Mouse (Mus musculus): ENCODE results near the gene Ephb4. TPM values are rescaled to one million over a fixed set of nuclear protein-coding genes. Genes with fewer than 3 reads are reported as not detected.

Gene Ephb4
- total RNA-seq, 2 experiments from 2014 or later, result 55.6 to 64.8 TPM

DNA sequence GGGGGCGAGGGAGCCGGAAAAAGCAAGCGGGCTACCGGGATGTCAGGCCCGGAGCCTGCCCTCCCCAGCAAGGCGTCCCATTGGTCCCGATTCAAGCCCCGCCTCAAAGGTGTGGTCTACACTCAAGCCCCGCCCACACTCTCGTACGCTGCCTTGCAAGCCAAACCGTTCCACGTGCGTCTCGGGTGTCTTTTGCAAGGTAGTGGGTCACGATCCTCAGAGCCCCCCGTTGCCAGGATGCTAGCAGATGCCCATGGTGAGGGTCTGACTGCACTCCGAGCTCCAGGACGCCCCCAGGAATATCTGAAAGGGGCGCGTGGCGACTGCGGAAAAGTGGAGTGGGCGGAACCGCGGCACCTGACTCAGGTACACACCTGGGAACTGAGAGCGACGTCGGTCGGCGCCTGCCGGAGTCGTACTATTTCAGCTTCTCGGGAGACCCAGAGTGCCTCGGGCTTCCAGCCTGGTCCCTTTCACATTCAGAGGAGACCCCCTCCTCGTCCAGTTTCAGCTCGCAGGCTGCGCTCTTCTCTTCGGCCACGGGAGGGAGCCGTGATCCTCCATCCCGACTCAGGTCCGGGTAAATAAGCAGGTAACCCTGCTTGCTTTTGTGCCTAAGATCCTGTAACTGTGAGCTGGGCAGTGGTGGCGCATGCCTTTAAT lies 16.3 kb upstream of the Ephb4 start, which contains the start of gene Slc12a9:
Gene Slc12a9, minus strand, starts transcription at position 86 of the 663 bp plus-strand sequence.
- DNase-seq, result peak; percentile 91 to 95
- intact Hi-C loops (cut with DNase I), result loop anchor here (1.0 to 2.0 kb wide), 4 partner anchors 21 to 45 kb away; partner anchors contain the start of gene Srrt

DNA sequence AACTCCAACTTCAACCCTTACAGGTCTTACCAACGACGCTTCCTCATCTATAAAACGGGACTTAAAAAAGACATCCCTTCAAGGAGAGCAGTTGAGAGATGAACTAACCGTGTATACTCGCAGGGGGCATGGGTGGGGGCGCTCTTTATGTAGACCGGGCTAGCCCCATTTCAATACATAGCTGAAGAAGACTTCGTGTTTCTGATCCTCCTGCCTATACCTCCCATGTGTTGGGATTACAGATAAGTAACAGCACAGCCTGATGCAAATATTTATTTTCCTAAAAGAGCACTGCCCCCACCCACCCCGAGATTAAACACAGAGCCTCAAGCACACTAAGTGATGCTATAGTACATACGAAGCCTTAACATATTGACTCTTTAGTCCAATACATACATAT lies 15.6 kb upstream of the Ephb4 start:
- no peak for DNase-seq
- intact Hi-C loops (cut with DNase I), result loop anchor here (1.0 kb wide), 2 partner anchors 24 to 44 kb away; no protein-coding TSS in a partner anchor

DNA sequence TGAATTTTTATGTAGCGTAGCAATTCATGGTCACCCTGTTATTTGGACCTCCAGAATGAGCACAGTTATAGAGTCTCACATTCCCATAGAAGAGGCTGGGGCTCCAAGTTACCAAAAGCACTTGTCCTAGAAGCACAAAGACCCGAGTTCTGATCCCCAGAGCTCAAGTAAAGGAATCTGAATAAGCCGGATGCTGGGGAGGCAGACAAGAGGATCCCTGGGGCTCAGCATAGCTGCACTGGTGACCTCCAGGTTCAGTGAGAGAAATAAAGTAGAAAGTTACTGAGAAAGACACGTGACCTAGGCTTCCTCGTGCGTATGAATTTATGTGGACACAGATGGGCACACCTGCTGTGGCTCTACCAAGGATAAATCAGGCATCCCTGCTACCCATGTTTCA lies 14.8 kb upstream of the Ephb4 start:
- no peak for DNase-seq
- intact Hi-C loops (cut with DNase I), result loop anchor here (5.0 kb wide), 1 partner anchor 442 kb away; the partner anchor contains the start of gene Ppp1r35

DNA sequence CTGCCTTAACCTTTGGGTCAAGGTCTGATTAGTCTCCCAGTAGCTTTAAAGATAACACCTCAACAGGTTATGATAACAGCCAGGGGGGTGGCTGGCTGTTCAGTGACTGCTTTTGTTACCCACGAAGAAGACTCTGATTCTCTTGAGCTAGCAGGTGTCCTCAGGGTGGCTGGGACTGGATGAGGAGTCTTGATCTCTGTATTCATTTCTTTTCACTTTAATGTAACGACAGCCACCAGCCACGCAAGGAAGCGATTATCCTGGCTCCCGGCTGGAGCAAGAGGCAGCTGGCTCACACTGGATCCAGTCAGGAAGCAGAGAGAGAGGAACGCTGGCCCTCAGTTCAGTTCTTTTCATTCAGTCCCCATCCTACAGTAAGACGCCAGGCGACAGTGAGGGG lies 12.7 kb upstream of the Ephb4 start:
- DNase-seq, result no peak
- intact Hi-C loops (cut with DNase I), result loop anchor here (5.0 kb wide), 1 partner anchor 440 kb away; the partner anchor contains the start of gene Ppp1r35

DNA sequence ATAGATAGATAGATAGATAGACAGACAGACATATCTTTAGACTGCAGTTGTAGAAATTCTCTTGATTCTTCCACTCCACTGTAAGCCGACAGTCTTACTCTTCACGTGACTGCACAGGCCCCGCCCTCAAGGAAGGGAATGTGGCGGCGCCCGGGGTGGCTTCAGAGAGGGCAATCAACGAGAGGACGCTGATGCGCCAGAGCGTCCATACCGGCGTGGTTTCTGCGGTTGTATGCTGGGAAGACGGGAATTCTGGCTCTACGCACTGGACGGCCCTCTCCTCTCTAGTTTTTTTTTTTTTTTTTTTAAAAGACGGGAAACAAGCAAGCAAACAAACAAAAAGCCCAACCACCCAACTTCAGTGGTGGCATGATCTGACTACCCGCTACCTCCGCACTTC lies 11.7 kb upstream of the Ephb4 start:
- peak; percentile 85 to 88 for DNase-seq
- intact Hi-C loops (cut with DNase I), result loop anchor here (5.0 kb wide), 1 partner anchor 439 kb away; the partner anchor contains the start of gene Ppp1r35

DNA sequence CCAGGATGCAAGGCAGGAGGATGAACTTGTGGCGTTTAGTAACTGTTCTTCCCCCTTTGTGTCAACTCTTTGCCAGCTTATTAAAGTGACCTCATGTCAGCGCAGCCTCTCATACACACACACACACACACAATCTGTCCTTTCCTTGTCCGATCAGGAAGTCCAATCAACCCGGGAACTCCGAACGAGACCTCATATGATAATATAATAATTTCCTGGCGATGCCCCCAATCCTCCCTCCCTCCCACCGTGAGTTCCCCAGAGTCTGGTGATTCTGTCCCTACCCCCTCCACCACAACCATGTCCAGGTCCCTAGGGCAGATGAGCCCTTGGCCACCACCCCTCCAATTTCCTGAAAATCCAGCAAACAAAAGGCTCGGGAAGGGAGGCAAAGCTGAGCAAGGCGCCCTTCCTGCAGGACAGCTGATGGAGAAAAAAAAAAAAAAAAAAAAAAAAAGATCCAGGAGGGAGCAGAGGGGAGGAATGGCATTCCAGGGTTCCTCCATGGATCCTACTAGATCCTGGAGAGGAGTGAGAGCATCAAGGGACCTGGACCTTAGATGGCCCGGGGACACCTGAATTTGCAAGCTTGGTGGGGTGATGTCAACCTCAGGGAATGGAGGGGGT lies 11.1 kb upstream of the Ephb4 start:
- intact Hi-C loops (cut with DNase I), result loop anchor here (1.0 to 5.0 kb wide), 2 partner anchors 11 to 439 kb away; partner anchors contain the start of gene Ppp1r35
- peak in 1 of 2 experiments; percentile 55 for DNase-seq

DNA sequence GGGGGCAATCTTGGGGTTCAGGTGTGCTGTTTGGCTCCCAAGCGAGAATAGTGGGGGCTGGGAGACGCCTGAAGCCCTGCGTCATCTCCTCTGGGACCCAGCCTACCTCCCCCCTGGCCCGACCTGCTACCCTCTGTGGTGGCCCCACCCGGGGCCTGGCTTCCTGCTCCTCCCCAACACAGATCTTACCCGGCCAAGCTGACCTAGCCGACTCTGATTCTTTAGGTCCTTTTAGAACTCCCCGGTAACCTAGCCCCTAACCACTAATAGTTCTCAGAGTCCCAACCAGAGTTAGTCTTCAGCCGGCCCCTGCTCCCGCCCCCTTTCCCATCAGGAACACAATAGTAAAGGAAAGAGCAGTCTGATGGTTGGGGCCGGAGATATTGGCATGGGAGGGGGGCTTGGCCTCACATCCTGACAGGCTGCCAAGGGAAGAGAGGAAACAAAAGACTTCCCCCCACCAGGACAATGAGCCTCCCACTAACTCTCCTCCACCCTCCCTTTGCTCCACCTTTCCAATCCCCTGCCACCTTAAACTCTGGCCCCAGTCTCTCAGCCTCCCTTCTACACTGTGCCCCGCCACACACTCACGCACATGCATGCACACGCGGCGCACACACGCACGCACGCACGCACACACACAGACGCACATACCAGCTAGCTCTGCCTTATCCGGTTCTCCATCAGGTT lies 10.5 kb upstream of the Ephb4 start:
- DNase-seq, result peak; percentile 61 to 72
- intact Hi-C loops (cut with DNase I), result loop anchor here (1.0 to 5.0 kb wide), 2 partner anchors 10 to 438 kb away; partner anchors contain the start of gene Ppp1r35

DNA sequence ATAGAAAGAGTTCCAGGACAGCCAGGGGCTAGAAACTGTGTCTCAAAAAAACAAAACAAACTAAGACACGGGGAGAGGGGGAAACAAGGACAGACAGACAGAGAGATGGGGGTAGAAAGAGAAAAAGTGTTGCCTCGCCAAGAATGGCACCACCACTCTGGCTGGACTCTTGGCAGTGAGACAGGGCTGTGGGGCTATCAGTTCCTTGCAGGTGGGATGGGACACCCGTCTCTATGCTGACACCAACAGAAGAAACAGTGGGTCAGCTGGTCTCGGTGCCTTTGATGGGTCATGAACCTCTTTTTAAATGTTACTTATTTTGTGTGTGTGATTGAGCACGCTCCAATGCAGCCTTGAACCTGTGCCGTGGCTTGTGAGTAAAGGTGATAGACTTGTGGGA lies 9.7 kb upstream of the Ephb4 start:
- intact Hi-C loops (cut with DNase I), result no loop called here
- DNase-seq, result no peak

DNA sequence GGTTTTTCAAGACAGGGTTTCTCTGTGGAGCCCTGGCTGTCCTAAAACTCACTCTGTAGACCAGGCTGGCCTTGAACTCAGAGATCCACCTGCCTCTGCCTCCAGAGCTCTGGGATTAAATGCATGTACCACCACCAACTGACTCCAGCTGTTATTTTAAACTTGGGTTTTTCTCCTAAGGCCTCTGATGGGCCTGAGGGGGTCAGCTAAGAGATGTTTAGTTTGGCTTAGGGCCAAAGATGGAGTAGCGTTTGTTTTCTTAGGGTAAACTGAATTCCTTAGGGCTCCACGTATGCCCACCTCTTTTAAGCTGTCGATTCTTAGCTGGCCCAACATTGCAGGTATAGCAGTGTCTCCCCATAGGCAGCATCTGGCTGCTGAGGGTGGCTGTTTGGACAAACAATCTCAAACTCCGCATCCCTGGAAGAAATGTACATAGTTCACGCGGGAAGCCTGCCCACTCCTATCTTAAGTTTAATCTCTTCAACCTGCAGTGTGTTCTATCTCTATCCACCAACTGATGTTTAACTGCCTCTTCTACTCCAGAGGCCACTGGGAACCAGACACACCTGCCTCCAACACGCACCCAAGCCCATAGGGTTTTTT lies 7.4 kb upstream of the Ephb4 start:
- intact Hi-C loops (cut with DNase I), result no loop called here
- no peak for DNase-seq

DNA sequence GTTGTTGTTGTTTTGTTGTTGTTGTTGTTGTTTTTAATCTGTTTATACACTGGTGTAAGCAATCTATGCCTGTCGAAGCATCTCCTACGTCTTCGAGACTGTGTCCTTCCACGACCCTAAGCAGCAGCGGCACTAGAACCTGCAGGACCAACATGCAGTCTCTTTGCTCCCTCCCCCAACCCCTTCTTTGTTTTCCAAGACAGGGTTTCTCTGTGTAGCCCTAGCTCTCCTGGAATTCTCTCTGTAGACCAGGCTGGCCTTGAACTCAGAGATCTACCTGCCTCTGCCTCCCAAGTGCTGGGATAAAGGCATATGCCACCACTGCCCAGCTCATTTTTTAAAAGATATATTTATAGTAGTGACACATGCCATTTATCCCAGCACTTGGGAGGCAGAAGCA lies 6.5 kb upstream of the Ephb4 start:
- DNase-seq, result no peak
- intact Hi-C loops (cut with DNase I), result no loop called here

DNA sequence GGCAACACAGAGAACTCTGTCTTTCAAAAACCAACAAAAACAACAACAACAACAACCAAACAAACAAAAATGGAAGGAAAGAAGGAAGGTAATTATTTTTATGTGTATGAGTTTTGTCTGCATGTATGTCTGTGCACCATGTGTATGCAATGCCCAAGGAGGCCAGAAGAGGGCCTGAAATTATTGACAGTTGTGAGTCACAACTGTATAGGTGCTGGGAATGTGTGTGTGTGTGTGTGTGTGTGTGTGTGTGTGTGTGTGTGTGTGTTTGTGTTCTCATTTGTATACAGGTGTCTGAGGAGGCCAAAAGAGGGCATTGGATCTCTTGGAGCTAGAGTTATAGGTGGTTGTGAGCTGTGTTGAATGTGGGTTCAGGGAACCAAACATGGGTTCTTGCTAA lies 6.0 kb upstream of the Ephb4 start:
- intact Hi-C loops (cut with DNase I), result no loop called here
- DNase-seq, result no peak

DNA sequence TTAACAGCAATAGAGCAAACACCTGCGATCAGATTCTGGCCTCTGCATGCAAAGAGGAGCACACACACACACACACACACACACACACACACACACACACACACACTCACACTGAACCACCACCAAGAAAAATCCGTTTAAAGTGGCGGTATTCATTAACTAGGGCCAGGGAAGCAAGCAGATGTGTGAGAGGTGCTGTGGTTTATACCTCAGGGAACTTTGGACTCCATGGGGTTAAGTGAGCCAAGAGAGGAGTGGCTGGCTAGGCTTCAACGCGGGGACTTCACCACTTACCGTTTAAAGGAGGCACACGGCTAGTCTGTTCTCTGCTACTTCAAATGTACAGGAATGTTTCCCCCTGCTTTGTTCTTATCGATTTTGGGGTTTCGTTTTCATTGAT lies 4.1 kb upstream of the Ephb4 start:
- intact Hi-C loops (cut with DNase I), result no loop called here

DNA sequence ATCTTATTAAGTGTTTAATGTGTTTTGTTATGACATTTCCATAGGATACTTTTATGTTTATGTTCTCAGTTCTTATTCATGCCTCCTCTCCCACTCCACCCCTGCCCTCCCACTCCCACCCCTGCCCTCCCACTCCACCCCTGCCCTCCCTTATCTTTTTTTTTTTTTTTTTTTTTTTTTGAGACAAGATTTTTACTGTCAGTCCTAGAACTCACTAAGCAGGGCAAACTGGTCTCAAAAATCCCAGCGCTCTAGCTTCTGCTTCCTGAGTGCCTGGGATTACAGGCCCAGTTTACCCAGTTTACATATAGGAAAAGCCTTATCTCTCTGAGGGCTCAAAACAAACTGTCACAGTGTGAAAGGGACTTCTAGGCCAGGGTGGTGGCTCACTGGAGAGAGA lies 3.5 kb upstream of the Ephb4 start:
- intact Hi-C loops (cut with DNase I), result no loop called here
- DNase-seq, result no peak

More for the DNA sequence above, 4.1 kb upstream of the Ephb4 start:
- DNase-seq, result no peak

DNA sequence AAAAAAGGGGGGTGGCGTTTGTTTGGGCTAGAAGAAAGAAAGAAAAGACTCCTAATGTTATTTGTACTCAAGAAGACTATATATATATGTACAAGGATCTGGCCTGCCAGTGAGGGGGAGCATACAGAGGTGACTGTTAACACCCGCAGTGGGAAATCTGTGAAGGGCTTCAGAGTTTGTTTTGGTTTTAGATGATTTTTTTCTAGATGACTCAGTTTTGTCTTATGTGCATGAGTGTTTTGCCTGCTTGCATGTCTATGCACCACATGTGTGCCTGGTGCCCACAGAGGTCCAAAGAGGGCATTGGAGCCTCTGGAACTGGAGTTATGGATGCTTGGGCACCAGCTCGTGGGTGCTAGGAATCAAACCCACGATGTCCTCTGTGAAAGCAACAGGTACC lies 2.9 kb upstream of the Ephb4 start:
- DNase-seq, result no peak
- intact Hi-C loops (cut with DNase I), result no loop called here

DNA sequence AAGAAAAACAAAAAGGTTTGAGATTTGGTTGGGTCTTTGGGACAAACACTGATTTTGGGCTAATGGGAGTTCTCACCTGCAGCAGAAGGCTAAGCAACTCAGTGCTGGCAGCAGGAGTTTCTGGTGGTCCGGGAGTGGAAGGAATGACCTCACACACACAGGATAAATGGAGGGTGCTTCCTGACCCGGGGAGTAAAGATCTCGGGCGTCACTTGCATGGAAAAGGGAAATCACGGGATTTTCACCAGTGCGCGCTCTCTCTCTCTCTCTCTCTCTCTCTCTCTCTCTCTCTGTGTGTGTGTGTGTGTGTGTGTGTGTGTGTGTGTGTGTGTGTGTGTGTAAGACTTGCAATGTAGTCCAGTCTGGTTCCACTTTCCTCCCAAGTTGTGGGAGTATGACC lies 2.1 kb upstream of the Ephb4 start:
- no peak for DNase-seq
- intact Hi-C loops (cut with DNase I), result no loop called here

DNA sequence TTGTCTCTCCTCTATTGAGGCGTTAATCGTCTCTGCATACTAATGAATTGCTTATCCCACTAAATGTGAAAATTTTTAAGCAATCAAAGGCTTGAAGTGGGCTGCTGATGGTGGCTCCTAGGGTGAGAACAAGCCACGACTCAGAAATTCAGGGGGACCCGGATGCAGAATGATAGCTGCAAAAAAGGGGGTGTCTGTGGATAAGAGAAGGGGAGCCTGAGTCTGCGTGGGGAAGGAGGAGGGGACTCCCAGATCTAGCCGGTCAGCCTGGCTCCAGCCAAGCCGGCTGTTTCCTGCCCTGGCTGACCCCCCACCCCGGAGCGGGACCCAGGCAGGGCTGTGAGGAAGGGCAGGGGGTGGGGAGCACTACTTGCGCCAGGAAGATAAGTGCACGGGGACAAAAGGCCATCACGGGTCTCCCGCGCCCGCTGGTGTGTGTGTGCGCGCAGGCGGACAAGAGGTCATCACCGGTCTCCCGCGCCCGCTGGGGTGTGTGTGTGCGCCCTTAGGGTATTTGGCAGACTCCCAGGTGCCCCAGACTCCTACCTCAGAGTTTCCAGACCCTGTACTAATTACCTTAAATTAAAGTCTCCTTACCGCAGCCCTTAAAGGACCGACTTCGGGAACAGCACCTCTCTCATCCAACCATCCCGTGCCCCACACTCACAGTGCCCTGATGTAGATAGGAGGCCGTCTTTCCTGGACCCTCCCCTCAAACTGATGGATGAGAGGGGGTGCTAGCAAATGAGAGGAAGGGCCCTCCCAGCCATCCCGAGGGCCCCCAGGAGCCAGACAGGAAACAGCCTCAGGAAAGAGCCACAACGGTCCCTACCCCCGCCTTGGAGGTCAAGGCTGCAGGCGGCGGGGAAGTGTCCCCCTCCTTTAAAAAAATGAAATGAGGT lies 1.2 kb upstream of the Ephb4 start:
- peak; percentile 77 for DNase-seq
- intact Hi-C loops (cut with DNase I), result loop anchor here (1.0 kb wide), 1 partner anchor 9 kb away; no protein-coding TSS in a partner anchor

DNA sequence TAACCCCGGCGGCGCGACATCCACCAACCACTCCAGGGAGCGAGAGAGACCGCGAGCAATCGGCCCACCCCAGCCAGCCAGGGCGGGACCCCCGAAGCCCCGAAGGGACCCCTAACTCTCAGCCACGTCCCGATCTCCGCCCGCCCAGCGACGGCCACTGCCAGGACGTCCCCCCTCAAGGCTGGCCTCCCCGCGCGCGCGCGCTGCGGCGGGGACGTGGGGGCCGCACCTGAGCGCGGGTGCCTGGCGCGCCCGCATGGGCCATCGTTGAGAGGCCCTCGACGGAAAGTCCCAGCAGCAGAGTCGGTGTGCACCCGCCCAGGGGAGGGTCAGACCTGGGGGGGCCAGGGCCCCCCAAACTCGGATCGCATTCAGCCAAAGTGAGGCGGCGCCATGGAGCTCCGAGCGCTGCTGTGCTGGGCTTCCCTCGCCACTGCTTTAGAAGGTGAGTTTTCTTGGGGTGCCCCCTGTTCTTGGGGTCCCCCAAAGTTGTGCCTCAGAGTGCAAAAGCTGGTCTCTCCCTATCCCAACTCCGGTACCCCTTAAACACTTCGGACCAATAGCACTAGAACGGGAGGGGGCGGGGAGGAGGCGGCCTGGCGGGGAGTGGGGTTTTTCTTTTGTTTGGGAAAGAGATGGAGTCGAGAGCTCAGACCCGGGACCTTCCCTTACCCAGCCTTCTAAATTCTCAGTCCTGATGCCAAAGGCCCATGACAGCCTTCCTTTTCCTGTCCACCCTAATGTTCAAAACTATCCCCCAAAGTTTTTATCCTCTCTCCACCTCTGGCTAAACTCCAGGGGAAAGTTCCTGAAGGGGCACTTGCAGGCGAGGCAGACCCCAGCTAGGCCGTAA lies 522 bp downstream of the Ephb4 start:
- intact Hi-C loops (cut with DNase I), result loop anchor here (5.0 kb wide), 1 partner anchor 182 kb away; the partner anchor contains the start of genes Epo and Gnb2
- peak in 1 of 2 experiments; percentile 22 for DNase-seq

DNA sequence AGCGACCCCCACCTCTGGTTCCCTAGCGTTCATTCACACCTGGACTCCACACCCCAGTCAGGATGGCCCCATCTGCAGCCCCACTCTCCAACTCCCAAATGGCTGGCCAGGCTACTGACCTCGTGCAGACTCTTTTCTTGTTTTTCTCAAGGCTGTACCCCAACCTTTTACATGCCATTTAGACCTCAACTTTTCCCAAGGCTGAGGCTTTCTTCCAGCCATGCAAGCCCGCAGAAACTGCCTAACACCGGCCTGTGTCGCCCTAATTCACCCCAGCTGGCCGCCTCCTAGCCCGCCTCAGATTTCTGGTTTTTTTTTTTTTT lies 1.1 kb downstream of the Ephb4 start:
- intact Hi-C loops (cut with DNase I), result loop anchor here (5.0 kb wide), 1 partner anchor 181 kb away; the partner anchor contains the start of genes Epo and Gnb2
- DNase-seq, result no peak

DNA sequence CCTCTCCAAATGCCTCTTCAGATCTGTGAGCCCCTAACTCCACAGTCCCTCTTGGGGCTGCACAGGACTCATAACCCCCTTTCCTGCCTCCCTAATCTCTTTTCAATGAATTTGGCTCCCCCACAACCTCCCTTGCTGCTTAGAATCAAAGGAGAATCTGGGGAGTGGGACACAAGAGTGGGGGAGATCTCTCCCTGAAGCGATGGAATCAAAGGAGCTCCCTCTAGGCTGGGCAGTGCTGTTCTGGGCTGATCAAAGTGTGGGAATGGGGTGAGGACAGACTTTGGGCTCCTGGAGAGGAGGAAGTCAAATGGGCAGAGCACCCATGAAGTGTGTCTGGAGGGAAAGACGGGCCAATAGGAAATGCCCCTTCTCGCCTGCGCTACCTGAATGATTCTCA lies 1.5 kb downstream of the Ephb4 start:
- intact Hi-C loops (cut with DNase I), result loop anchor here (5.0 kb wide), 1 partner anchor 181 kb away; the partner anchor contains the start of genes Epo and Gnb2
- peak in 1 of 2 experiments; percentile 19 for DNase-seq

Data from heart, postnatal 36 days (tissue).